10 mouse cellular contexts compared by ENCODE assay signal in genomic region chr8:128679909-128680308, GRCm38 (mm10). TPM values are rescaled to one million over a fixed set of nuclear protein-coding genes. Genes with fewer than 3 reads are reported as not detected.
A peak's percentile ranks its signal among the peaks of the same experiment; 100 is the strongest.
DNase-seq lines count a peak whose midpoint lies in the region; ATAC-seq lines count a peak whose summit lies in the region.
"Had no signal": no experiment of that assay in that cellular context is flagged by ENCODE, and none has a peak within 500 bp of the region (broad histone marks: within the 10 kb centered on the region; RNA-seq: fewer than 3 reads in every experiment).

No protein-coding gene starts in this region.

- H3K9me3 ChIP-seq in hindbrain, embryonic 16.5 days (ENCODE audit: control insufficient read depth, low read length): no peaks in the 10 kb centered on the region
- H3K9me3 ChIP-seq in hindbrain, embryonic 14.5 days (ENCODE audit: control insufficient read depth, low read length): no peaks in the 10 kb centered on the region
- no peaks in the 10 kb centered on the region for H3K9me3 ChIP-seq in midbrain, embryonic 14.5 days (ENCODE audit: control insufficient read depth, low read length)
- H3K9me3 ChIP-seq: neural tube, embryonic 12.5 days had no signal

- peak overlapping the region; percentile 17; the same call in 1 of the 2 replicates for H3K27ac ChIP-seq in hindbrain, embryonic 16.5 days (ENCODE audit: low read depth, low read length)
- no peak overlapping the region for H3K27ac ChIP-seq in hindbrain, embryonic 14.5 days
- H3K27ac ChIP-seq in midbrain, embryonic 14.5 days (replicated peaks; ENCODE audit: low read depth, low read length): no peak overlapping the region
- H3K27ac ChIP-seq: neural tube, embryonic 12.5 days had no signal

- H3K4me3 ChIP-seq in hindbrain, embryonic 16.5 days (ENCODE audit: low read length): no peak overlapping the region
- no peak overlapping the region for H3K4me3 ChIP-seq in hindbrain, embryonic 14.5 days (replicated peaks; ENCODE audit: low read length)
- no peak overlapping the region for H3K4me3 ChIP-seq in midbrain, embryonic 14.5 days (replicated peaks; ENCODE audit: low read depth, low read length)
- H3K4me3 ChIP-seq: neural tube, embryonic 12.5 days had no signal

- no peak overlapping the region for H3K4me2 ChIP-seq in hindbrain, embryonic 16.5 days (ENCODE audit: low read length)
- no peak overlapping the region for H3K4me2 ChIP-seq in hindbrain, embryonic 14.5 days (replicated peaks)
- no peak overlapping the region for H3K4me2 ChIP-seq in midbrain, embryonic 14.5 days (ENCODE audit: low read length)
- H3K4me2 ChIP-seq: neural tube, embryonic 12.5 days had no signal

- ATAC-seq in hindbrain, embryonic 16.5 days: no peak
- no peak for ATAC-seq in hindbrain, embryonic 14.5 days (ENCODE audit: low FRiP score)
- ATAC-seq in midbrain, embryonic 14.5 days (ENCODE audit: low FRiP score, low TSS enrichment): no peak

- no peaks in the 10 kb centered on the region for H3K27me3 ChIP-seq in hindbrain, embryonic 16.5 days (replicated peaks; ENCODE audit: control insufficient read depth, insufficient read depth, low read length)
- H3K27me3 ChIP-seq in hindbrain, embryonic 14.5 days (ENCODE audit: control insufficient read depth, insufficient read depth, low read length): no peaks in the 10 kb centered on the region
- H3K27me3 ChIP-seq in midbrain, embryonic 14.5 days (ENCODE audit: control insufficient read depth, insufficient read depth, low read length): no peaks in the 10 kb centered on the region
- H3K27me3 ChIP-seq: CH12.LX; neural tube, embryonic 12.5 days had no signal

- no peaks in the 10 kb centered on the region for H3K36me3 ChIP-seq in hindbrain, embryonic 16.5 days (ENCODE audit: control insufficient read depth, insufficient read depth, low read length)
- H3K36me3 ChIP-seq in hindbrain, embryonic 14.5 days (replicated peaks; ENCODE audit: control insufficient read depth, insufficient read depth): no peaks in the 10 kb centered on the region
- H3K36me3 ChIP-seq in midbrain, embryonic 14.5 days (ENCODE audit: control insufficient read depth, insufficient read depth, low read length): no peaks in the 10 kb centered on the region
- H3K36me3 ChIP-seq: neural tube, embryonic 12.5 days had no signal

- DNase-seq in hindbrain, embryonic 14.5 days (ENCODE audit: low spot score): no peak
- peak; percentile 60 for DNase-seq in gastrocnemius, postnatal 25 days
- DNase-seq in kidney, adult 8-10 months: peak; percentile 31 to 44
- peak; percentile 76 for DNase-seq in lung, postnatal 25 days (ENCODE audit: low spot score)
- no peak for DNase-seq in midbrain, embryonic 14.5 days
- DNase-seq in adrenal gland, adult (ENCODE audit: inconsistent age in 2 of 2, low spot score in 1 of 2): no peak
- DNase-seq in adrenal gland, adult 2 months: no peak

- no peak overlapping the region for H3K9ac ChIP-seq in hindbrain, embryonic 16.5 days (ENCODE audit: low read depth, low read length)
- no peak overlapping the region for H3K9ac ChIP-seq in hindbrain, embryonic 14.5 days
- H3K9ac ChIP-seq in midbrain, embryonic 14.5 days (replicated peaks; ENCODE audit: low read length): no peak overlapping the region
- H3K9ac ChIP-seq: neural tube, embryonic 12.5 days had no signal

- peaks cover 3% of the 10 kb centered on the region; the same call in 1 of the 2 replicates for H3K4me1 ChIP-seq in hindbrain, embryonic 16.5 days (ENCODE audit: control insufficient read depth, insufficient read depth, low read depth, low read length)
- H3K4me1 ChIP-seq in hindbrain, embryonic 14.5 days (replicated peaks; ENCODE audit: control insufficient read depth, insufficient read depth, low read length): no peaks in the 10 kb centered on the region
- 0 out of 2 replicates have a peak, but pooled peaks cover 4% of the 10 kb centered on the region for H3K4me1 ChIP-seq in midbrain, embryonic 14.5 days (ENCODE audit: control insufficient read depth, insufficient read depth, low read length)
- H3K4me1 ChIP-seq: neural tube, embryonic 12.5 days had no signal

- WGBS in hindbrain, embryonic 16.5 days: 87% methylated on average over 2 of the region's 2 CpGs
- 89% methylated on average over 2 of the region's 2 CpGs for WGBS in hindbrain, embryonic 14.5 days
- 91% methylated on average over 2 of the region's 2 CpGs for WGBS in midbrain, embryonic 14.5 days

RNA-seq across cellular contexts. Expression of gene Itgb1, which starts 5.5 kb away (rescaled TPM):
- polyA plus RNA-seq in hindbrain, embryonic 16.5 days (2015; fragmentation: Nextera tagmentation; extraction: Ambion mirVana): 80.5 and 96.1 TPM in 2 replicates
- 101 and 116 TPM in 2 replicates for polyA plus RNA-seq in hindbrain, embryonic 14.5 days (2014; fragmentation: Nextera tagmentation; extraction: Ambion mirVana)
- 100 to 1,000 TPM; 177 to 199 TPM for total RNA-seq in gastrocnemius, postnatal 25 days (2021)
- polyA plus RNA-seq in midbrain, embryonic 14.5 days (2014; fragmentation: Nextera tagmentation; extraction: Ambion mirVana): 49.0 and 90.9 TPM in 2 replicates
- total RNA-seq in adrenal gland, adult 2 months (2021): 100 to 1,000 TPM; 237 to 267 TPM
- 15.5 and 19.1 TPM in 2 replicates for polyA plus RNA-seq in adrenal gland, adult 2 months (2012; rRNA removed)

Comparison
In these comparisons a context has a peak if more than half of its experiments do, and no peak if none do; other contexts are left out.
1. DNase-seq: peak in gastrocnemius, postnatal 25 days (single experiment), kidney, adult 8-10 months (2 of 2) and lung, postnatal 25 days (single experiment); none in hindbrain, embryonic 14.5 days (single experiment), midbrain, embryonic 14.5 days (single experiment), adrenal gland, adult (0 of 2) and adrenal gland, adult 2 months (single experiment).